Mouse (Mus musculus) G1E (cell line): ENCODE measurements around the gene Pdgfb.

Source experiments
- CTCF ChIP-seq: IDR thresholded peaks from 2 replicates; pipeline ENCODE4 v1.5.1; 2012; ENCODE audit warnings: low read depth, low read length, inconsistent platforms, mixed read lengths
- GATA1 ChIP-seq: IDR thresholded peaks from 2 replicates; pipeline ENCODE4 v1.6.1; 2012; ENCODE audit warnings: borderline replicate concordance, low read length, inconsistent platforms, mixed read lengths
- POLR2AphosphoS5 ChIP-seq: IDR thresholded peaks from 2 replicates; pipeline ENCODE4 v1.6.1; 2012; ENCODE audit warnings: low read depth, low read length, inconsistent platforms; ENCODE audit not compliant: insufficient replicate concordance

- no peak for TF ChIP-seq CTCF
- TF ChIP-seq POLR2AphosphoS5 = no peak
- no peak for TF ChIP-seq GATA1
Measured at GRCm38 (mm10) chr15:80010182-80010558, 4.6 kb downstream of the Pdgfb start.
